Mouse (Mus musculus): Measurements from ENCODE around the gene Ophn1. TPM values are rescaled to one million over a fixed set of nuclear protein-coding genes. Genes with fewer than 3 reads are reported as not detected.
A peak's percentile ranks its signal among the peaks of the same experiment; 100 is the strongest.

The Ophn1 gene
- polyA plus RNA-seq, 2 experiments: 9.8 to 20.0 TPM

DNA sequence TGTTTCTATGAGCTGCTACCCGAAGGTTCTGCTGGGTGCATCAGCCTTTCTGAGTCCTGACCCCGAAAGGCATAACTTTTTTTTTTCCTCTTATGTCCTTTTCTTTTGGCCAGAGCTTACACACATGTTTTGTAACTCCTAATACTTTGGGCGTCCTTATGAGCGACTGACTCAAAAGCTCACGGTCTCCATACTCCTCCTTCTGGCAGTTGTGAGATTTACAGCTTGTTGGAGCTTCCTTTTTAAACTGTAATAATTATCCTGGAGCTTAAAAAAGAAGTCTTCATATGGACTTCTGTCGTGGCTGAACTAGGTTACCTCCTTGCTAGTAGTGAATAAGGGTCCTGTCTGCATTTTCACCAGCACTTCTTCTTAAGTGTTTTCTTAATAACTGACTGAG is 28.6 kb upstream of the Ophn1 start:
- no peak for TF ChIP-seq POLR2A (IDR thresholded peaks at IDR 0.05; ENCODE audit: borderline replicate concordance, extremely low read depth, insufficient read depth, insufficient read length)
- H3K27me3 ChIP-seq (ENCODE audit: control insufficient read depth, insufficient read depth, low read length): no peaks in the 10 kb centered on the region
- 24% methylated on average over 6 of the region's 6 CpGs for WGBS
- DNase-seq (ENCODE audit: low spot score) (peak; percentile 68), ATAC-seq (ENCODE audit: low FRiP score, low read depth) (no peak)
- no peaks in the 10 kb centered on the region for H3K36me3 ChIP-seq (ENCODE audit: control insufficient read depth, insufficient read depth, low read length)
- no peak overlapping the region for H3K27ac ChIP-seq (replicated peaks; ENCODE audit: low read depth, low read length)
- no peak overlapping the region for H3K9ac ChIP-seq (ENCODE audit: low read depth, low read length, severe bottlenecking)
- no peaks in the 10 kb centered on the region for H3K9me3 ChIP-seq (ENCODE audit: control insufficient read depth, low read length)
- H3K4me1 ChIP-seq (ENCODE audit: control insufficient read depth, insufficient read depth, low read length): no peaks in the 10 kb centered on the region
- no peak overlapping the region for H3K4me3 ChIP-seq (replicated peaks; ENCODE audit: low read length)
- H3K4me2 ChIP-seq (replicated peaks; ENCODE audit: low read depth, low read length, severe bottlenecking): no peak overlapping the region

DNA sequence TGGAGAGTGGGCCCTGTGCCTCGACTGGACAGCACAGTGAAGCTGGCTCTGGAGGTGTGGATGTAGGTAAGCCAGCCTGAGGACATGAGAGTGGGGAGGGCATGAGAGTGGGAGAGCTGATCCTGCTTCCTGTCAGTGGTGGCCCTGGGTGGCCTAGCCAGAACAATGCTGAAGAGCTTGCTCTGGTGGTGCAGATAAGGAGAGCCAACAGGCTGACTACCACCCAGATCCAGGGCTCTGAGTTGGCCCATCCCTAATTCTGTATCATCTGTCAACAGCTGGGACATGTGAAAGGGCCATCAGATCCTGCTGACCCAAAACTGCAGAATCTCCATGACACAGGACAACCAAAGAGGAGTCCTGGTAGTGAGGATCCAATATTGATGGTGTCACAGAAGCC is 18.1 kb upstream of the Ophn1 start:
- TF ChIP-seq POLR2A (IDR thresholded peaks at IDR 0.05; ENCODE audit: borderline replicate concordance, extremely low read depth, insufficient read depth, insufficient read length): no peak
- DNase-seq (ENCODE audit: low spot score) (no peak), ATAC-seq (ENCODE audit: low FRiP score, low read depth) (no peak)
- Histone ChIP-seq H3K4me1 (ENCODE audit: control insufficient read depth, insufficient read depth, low read length) (no peaks in the 10 kb centered on the region), H3K27me3 (ENCODE audit: control insufficient read depth, insufficient read depth, low read length) (no peaks in the 10 kb centered on the region), H3K36me3 (ENCODE audit: control insufficient read depth, insufficient read depth, low read length) (no peaks in the 10 kb centered on the region), H3K4me2 (replicated peaks; ENCODE audit: low read depth, low read length, severe bottlenecking) (no peak overlapping the region), H3K4me3 (replicated peaks; ENCODE audit: low read length) (no peak overlapping the region), H3K9me3 (ENCODE audit: control insufficient read depth, low read length) (no peaks in the 10 kb centered on the region), H3K27ac (replicated peaks; ENCODE audit: low read depth, low read length) (no peak overlapping the region), H3K9ac (ENCODE audit: low read depth, low read length, severe bottlenecking) (no peak overlapping the region)
- 60% methylated on average over 1 of the region's 1 CpGs for WGBS

DNA sequence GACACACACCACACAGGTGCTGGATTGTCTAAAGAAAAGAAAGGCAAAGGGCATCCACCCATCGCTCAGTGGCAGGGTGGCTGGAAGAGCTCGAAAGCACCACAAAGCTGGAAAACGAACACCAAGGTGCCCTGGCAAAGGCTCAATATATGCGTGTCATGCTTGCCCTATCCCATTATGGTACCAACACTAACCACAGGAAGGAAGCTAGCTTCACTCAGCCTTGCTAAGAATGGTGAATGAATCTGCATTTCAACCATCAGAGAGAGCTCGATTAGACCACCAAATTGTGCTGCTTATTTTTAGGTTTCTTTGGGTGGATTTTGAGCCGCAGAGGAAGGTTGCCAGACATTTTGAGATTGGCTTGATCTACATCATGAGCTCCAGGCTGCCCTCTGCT is 13.4 kb upstream of the Ophn1 start:
- no peak overlapping the region for H3K4me3 ChIP-seq (replicated peaks; ENCODE audit: low read length)
- no peaks in the 10 kb centered on the region for H3K4me1 ChIP-seq (ENCODE audit: control insufficient read depth, insufficient read depth, low read length)
- no peaks in the 10 kb centered on the region for H3K27me3 ChIP-seq (ENCODE audit: control insufficient read depth, insufficient read depth, low read length)
- 86% methylated on average over 6 of the region's 6 CpGs for WGBS
- DNase-seq (ENCODE audit: low spot score) (no peak), ATAC-seq (ENCODE audit: low FRiP score, low read depth) (no peak)
- H3K27ac ChIP-seq (replicated peaks; ENCODE audit: low read depth, low read length): no peak overlapping the region
- TF ChIP-seq POLR2A (IDR thresholded peaks at IDR 0.05; ENCODE audit: borderline replicate concordance, extremely low read depth, insufficient read depth, insufficient read length): no peak
- no peak overlapping the region for H3K9ac ChIP-seq (ENCODE audit: low read depth, low read length, severe bottlenecking)
- H3K36me3 ChIP-seq (ENCODE audit: control insufficient read depth, insufficient read depth, low read length): no peaks in the 10 kb centered on the region
- no peak overlapping the region for H3K4me2 ChIP-seq (replicated peaks; ENCODE audit: low read depth, low read length, severe bottlenecking)
- H3K9me3 ChIP-seq (ENCODE audit: control insufficient read depth, low read length): no peaks in the 10 kb centered on the region

DNA sequence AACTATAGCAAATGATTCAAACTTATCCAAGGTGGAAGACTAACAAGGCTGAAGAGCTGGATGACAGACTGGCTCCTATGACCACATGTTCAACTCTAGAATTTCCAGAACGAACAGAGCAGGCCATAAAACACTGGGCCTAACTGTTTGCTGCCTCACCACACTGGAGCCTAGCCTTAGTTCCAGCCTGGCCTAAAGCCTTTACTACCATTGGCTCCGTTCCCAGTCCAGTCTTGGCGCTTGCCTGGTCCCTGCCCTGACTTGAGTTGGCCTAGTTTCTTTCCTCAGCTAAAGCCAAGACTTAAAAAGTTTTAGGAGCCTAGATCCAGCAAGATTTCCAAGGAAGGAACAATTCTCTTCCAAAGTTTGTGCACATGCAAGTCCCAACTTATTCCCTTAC is 7.5 kb upstream of the Ophn1 start:
- 53% methylated on average over 3 of the region's 3 CpGs for WGBS
- Histone ChIP-seq H3K9ac (ENCODE audit: low read depth, low read length, severe bottlenecking) (no peak overlapping the region), H3K4me1 (ENCODE audit: control insufficient read depth, insufficient read depth, low read length) (no peaks in the 10 kb centered on the region), H3K27ac (replicated peaks; ENCODE audit: low read depth, low read length) (no peak overlapping the region), H3K4me2 (replicated peaks; ENCODE audit: low read depth, low read length, severe bottlenecking) (no peak overlapping the region), H3K36me3 (ENCODE audit: control insufficient read depth, insufficient read depth, low read length) (no peaks in the 10 kb centered on the region), H3K4me3 (replicated peaks; ENCODE audit: low read length) (no peak overlapping the region), H3K9me3 (ENCODE audit: control insufficient read depth, low read length) (no peaks in the 10 kb centered on the region), H3K27me3 (ENCODE audit: control insufficient read depth, insufficient read depth, low read length) (no peaks in the 10 kb centered on the region)
- DNase-seq (ENCODE audit: low spot score): peak; percentile 82
- no peak for TF ChIP-seq POLR2A (IDR thresholded peaks at IDR 0.05; ENCODE audit: borderline replicate concordance, extremely low read depth, insufficient read depth, insufficient read length)
- no peak for ATAC-seq (ENCODE audit: low FRiP score, low read depth)

DNA sequence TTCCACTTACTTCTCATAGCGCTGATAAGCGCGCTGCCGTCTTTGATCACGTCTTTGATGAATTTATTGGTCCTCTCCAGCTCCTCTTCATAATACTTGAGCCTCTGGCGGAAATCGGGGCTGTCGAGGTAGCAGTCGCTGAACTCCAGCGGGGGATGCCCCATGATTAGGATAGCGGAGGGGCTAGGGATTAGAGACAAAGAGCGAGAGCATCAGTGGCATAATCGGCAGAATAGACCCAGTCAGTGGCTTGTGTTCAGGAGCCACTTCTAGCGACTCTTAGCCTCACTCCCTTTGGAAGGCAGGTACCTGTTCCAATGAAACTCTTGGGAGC is 786 bp downstream of the Ophn1 start:
- peak overlapping the region; percentile 64 for H3K9ac ChIP-seq (ENCODE audit: low read depth, low read length, severe bottlenecking)
- peak overlapping the region; percentile 52 for H3K4me2 ChIP-seq (replicated peaks; ENCODE audit: low read depth, low read length, severe bottlenecking)
- TF ChIP-seq POLR2A (IDR thresholded peaks at IDR 0.05; ENCODE audit: borderline replicate concordance, extremely low read depth, insufficient read depth, insufficient read length): no peak
- 20% methylated on average over 14 of the region's 14 CpGs for WGBS
- H3K27me3 ChIP-seq (ENCODE audit: control insufficient read depth, insufficient read depth, low read length): no peaks in the 10 kb centered on the region
- peak overlapping the region; percentile 49 for H3K4me3 ChIP-seq (replicated peaks; ENCODE audit: low read length)
- H3K27ac ChIP-seq (replicated peaks; ENCODE audit: low read depth, low read length): peak overlapping the region; percentile 73
- no peaks in the 10 kb centered on the region for H3K36me3 ChIP-seq (ENCODE audit: control insufficient read depth, insufficient read depth, low read length)
- ATAC-seq (ENCODE audit: low FRiP score, low read depth) (no peak), DNase-seq (ENCODE audit: low spot score) (no peak)
- no peaks in the 10 kb centered on the region for H3K4me1 ChIP-seq (ENCODE audit: control insufficient read depth, insufficient read depth, low read length)
- no peaks in the 10 kb centered on the region for H3K9me3 ChIP-seq (ENCODE audit: control insufficient read depth, low read length)

DNA sequence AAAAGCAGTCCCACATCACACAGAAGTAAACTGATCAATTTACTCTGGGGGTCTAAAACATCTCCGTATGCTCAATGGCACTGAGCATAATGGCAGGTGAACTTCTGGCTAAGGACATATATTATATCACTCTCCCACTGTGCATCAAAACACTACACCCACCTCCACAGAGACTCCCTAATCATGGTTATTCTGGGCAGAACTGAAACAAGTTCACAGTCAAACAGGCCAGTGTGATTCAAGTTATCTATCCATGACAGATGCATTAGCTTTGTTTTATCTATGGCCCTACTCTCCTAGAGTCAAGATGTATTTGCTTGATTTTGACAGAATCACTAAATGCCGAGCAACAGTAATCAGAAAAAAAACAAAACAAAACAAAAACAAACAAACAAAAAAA is 8.8 kb downstream of the Ophn1 start:
- H3K36me3 ChIP-seq (ENCODE audit: control insufficient read depth, insufficient read depth, low read length): no peaks in the 10 kb centered on the region
- H3K4me2 ChIP-seq (replicated peaks; ENCODE audit: low read depth, low read length, severe bottlenecking): no peak overlapping the region
- DNase-seq (ENCODE audit: low spot score) (no peak), ATAC-seq (ENCODE audit: low FRiP score, low read depth) (no peak)
- H3K4me1 ChIP-seq (ENCODE audit: control insufficient read depth, insufficient read depth, low read length): no peaks in the 10 kb centered on the region
- no peak overlapping the region for H3K4me3 ChIP-seq (replicated peaks; ENCODE audit: low read length)
- TF ChIP-seq POLR2A (IDR thresholded peaks at IDR 0.05; ENCODE audit: borderline replicate concordance, extremely low read depth, insufficient read depth, insufficient read length): no peak
- H3K27me3 ChIP-seq (ENCODE audit: control insufficient read depth, insufficient read depth, low read length): no peaks in the 10 kb centered on the region
- H3K9me3 ChIP-seq (ENCODE audit: control insufficient read depth, low read length): no peaks in the 10 kb centered on the region
- 73% methylated on average over 2 of the region's 2 CpGs for WGBS
- H3K27ac ChIP-seq (replicated peaks; ENCODE audit: low read depth, low read length): no peak overlapping the region
- H3K9ac ChIP-seq (ENCODE audit: low read depth, low read length, severe bottlenecking): no peak overlapping the region

All from limb, embryonic 14.5 days (tissue).